Mouse (Mus musculus) bone marrow macrophage, adult 2 months (primary cell): ENCODE measurements around the gene Fbxl2. TPM values are rescaled to one million over a fixed set of nuclear protein-coding genes. Genes with fewer than 3 reads are reported as not detected.

Experiments used
- H3K27ac ChIP-seq: 2 replicates; pipeline ENCODE4 v1.5.1; 2012; ENCODE audit warnings: low read depth, low read length; ENCODE audit not compliant: insufficient read depth
- H3K4me1 ChIP-seq: 2 replicates; pipeline ENCODE4 v1.6.1; 2012; ENCODE audit warnings: low read length; ENCODE audit not compliant: control insufficient read depth, insufficient read depth
- H3K4me3 ChIP-seq: 2 replicates; pipeline ENCODE4 v1.5.1; 2012; ENCODE audit warnings: mild to moderate bottlenecking, low read length, moderate library complexity; ENCODE audit not compliant: insufficient read depth
- CTCF ChIP-seq: IDR thresholded peaks from 2 replicates; pipeline ENCODE4 v1.5.1; 2012; ENCODE audit warnings: low read depth, mild to moderate bottlenecking, low read length, moderate library complexity
- POLR2A ChIP-seq: IDR thresholded peaks from 2 replicates; pipeline ENCODE4 v1.6.1; 2012; ENCODE audit warnings: mild to moderate bottlenecking, low read depth, low read length, borderline replicate concordance
- polyA plus RNA-seq: library from polyadenylated mRNA; stranded (reverse); fragments of >200 nt; gene quantifications from 2 replicates; pipeline ENCODE4 v1.2.4, GENCODE M21; 2012; ENCODE audit not compliant: missing spikeins, insufficient read depth, insufficient read length

Fbxl2 gene
- polyA plus RNA-seq, 1 experiment: 5.7 TPM

GRCm38 (mm10) chr9:114022141-114022540 is 23.9 kb downstream of the Fbxl2 start:
- H3K4me1 ChIP-seq: peaks cover 16% of the 10 kb centered on the region
- H3K4me3 ChIP-seq: no peak overlapping the region
- TF ChIP-seq POLR2A (no peak), CTCF (no peak)
- H3K27ac ChIP-seq: no peak overlapping the region

GRCm38 (mm10) chr9:114019012-114019762 is 26.8 kb downstream of the Fbxl2 start:
- H3K4me3 ChIP-seq: no peak overlapping the region
- TF ChIP-seq POLR2A (no peak), CTCF (no peak)
- H3K4me1 ChIP-seq: peaks cover 15% of the 10 kb centered on the region
- H3K27ac ChIP-seq: peak overlapping the region; percentile 45

- TF ChIP-seq POLR2A (no peak), CTCF (no peak)
- Histone ChIP-seq H3K27ac (no peak overlapping the region), H3K4me3 (no peak overlapping the region), H3K4me1 (peaks cover 15% of the 10 kb centered on the region)
Observed at GRCm38 (mm10) chr9:114016402-114016801, 29.6 kb downstream of the Fbxl2 start.

GRCm38 (mm10) chr9:114015724-114016123 is 30.3 kb downstream of the Fbxl2 start:
- TF ChIP-seq POLR2A: no peak
- TF ChIP-seq CTCF: no peak
- Histone ChIP-seq H3K4me1 (peaks cover 15% of the 10 kb centered on the region), H3K27ac (no peak overlapping the region), H3K4me3 (no peak overlapping the region)

GRCm38 (mm10) chr9:114014034-114014433 is 32.0 kb downstream of the Fbxl2 start:
- no peak overlapping the region for H3K27ac ChIP-seq
- TF ChIP-seq CTCF (no peak), POLR2A (no peak)
- peaks cover 9% of the 10 kb centered on the region for H3K4me1 ChIP-seq
- no peak overlapping the region for H3K4me3 ChIP-seq

GRCm38 (mm10) chr9:114011203-114011602 is 34.8 kb downstream of the Fbxl2 start:
- Histone ChIP-seq H3K27ac (no peak overlapping the region), H3K4me3 (no peak overlapping the region), H3K4me1 (no peaks in the 10 kb centered on the region; the same call in 1 of the 2 replicates)
- TF ChIP-seq POLR2A (no peak), CTCF (no peak)

GRCm38 (mm10) chr9:114009526-114009925 is 36.5 kb downstream of the Fbxl2 start:
- Histone ChIP-seq H3K4me1 (no peaks in the 10 kb centered on the region; the same call in 1 of the 2 replicates), H3K27ac (no peak overlapping the region), H3K4me3 (no peak overlapping the region)
- no peak for TF ChIP-seq CTCF
- no peak for TF ChIP-seq POLR2A

GRCm38 (mm10) chr9:114007850-114008350 is 38.1 kb downstream of the Fbxl2 start:
- Histone ChIP-seq H3K27ac (no peak overlapping the region), H3K4me3 (no peak overlapping the region), H3K4me1 (no peaks in the 10 kb centered on the region; the same call in 1 of the 2 replicates)
- no peak for TF ChIP-seq CTCF
- no peak for TF ChIP-seq POLR2A

GRCm38 (mm10) chr9:114006801-114007200 is 39.2 kb downstream of the Fbxl2 start:
- H3K4me1 ChIP-seq: no peaks in the 10 kb centered on the region; the same call in 1 of the 2 replicates
- TF ChIP-seq CTCF: no peak
- TF ChIP-seq POLR2A: no peak
- H3K27ac ChIP-seq: no peak overlapping the region
- no peak overlapping the region for H3K4me3 ChIP-seq

- peak; percentile 56; the same call in 1 of the 2 replicates for TF ChIP-seq CTCF
- no peak for TF ChIP-seq POLR2A
- H3K4me3 ChIP-seq: no peak overlapping the region
Observed at GRCm38 (mm10) chr9:113998311-113998710, 47.7 kb downstream of the Fbxl2 start.

More at GRCm38 (mm10) chr9:113998311-113998710, 47.7 kb downstream of the Fbxl2 start:
- no peaks in the 10 kb centered on the region for H3K4me1 ChIP-seq
- no peak overlapping the region for H3K27ac ChIP-seq
